Mouse (Mus musculus) thymus, postnatal 0 days (tissue): Measurements from ENCODE around the gene Ccdc13. TPM values are rescaled to one million over a fixed set of nuclear protein-coding genes. Genes with fewer than 3 reads are reported as not detected.

Source experiments
- DNase-seq: peaks from one replicate; pipeline ENCODE4 v3.0.0-alpha.2; 2015; ENCODE audit warnings: low spot score
- polyA plus RNA-seq: library from polyadenylated mRNA; unstranded; fragments of >200 nt; fragmentation: Nextera tagmentation; extraction: Ambion mirVana; gene quantifications from 2 replicates; pipeline ENCODE4 v1.2.1, GENCODE M21; 2015

Gene Ccdc13
- polyA plus RNA-seq, 1 experiment from 2014 or later: 0.29 TPM

- DNase-seq: no peak
Measured at GRCm38 (mm10) chr9:121847138-121847537, 7.9 kb upstream of the Ccdc13 start.

- DNase-seq: peak; percentile 57
Measured at GRCm38 (mm10) chr9:121846526-121847118, 7.4 kb upstream of the Ccdc13 start.

- peak; percentile 8 for DNase-seq
Measured at GRCm38 (mm10) chr9:121842914-121843313, 3.7 kb upstream of the Ccdc13 start.

- DNase-seq: no peak
Measured at GRCm38 (mm10) chr9:121839622-121839965, 333 bp upstream of the Ccdc13 start.

- DNase-seq: no peak
Measured at GRCm38 (mm10) chr9:121838008-121838407, 1.3 kb downstream of the Ccdc13 start.

- DNase-seq: no peak
Measured at GRCm38 (mm10) chr9:121833825-121834224, 5.4 kb downstream of the Ccdc13 start.

GRCm38 (mm10) chr9:121830956-121831293 is 8.3 kb downstream of the Ccdc13 start:
- peak; percentile 80 for DNase-seq

- DNase-seq: peak; percentile 37
Measured at GRCm38 (mm10) chr9:121830243-121830955, 8.9 kb downstream of the Ccdc13 start.

GRCm38 (mm10) chr9:121829270-121829992 is 9.8 kb downstream of the Ccdc13 start:
- DNase-seq: no peak

- no peak for DNase-seq
Measured at GRCm38 (mm10) chr9:121828314-121828713, 10.9 kb downstream of the Ccdc13 start.

GRCm38 (mm10) chr9:121826356-121826755 is 12.9 kb downstream of the Ccdc13 start:
- DNase-seq: no peak

- no peak for DNase-seq
Measured at GRCm38 (mm10) chr9:121823991-121824390, 15.3 kb downstream of the Ccdc13 start.

- DNase-seq: no peak
Measured at GRCm38 (mm10) chr9:121823051-121823450, 16.2 kb downstream of the Ccdc13 start.

- DNase-seq: no peak
Measured at GRCm38 (mm10) chr9:121822585-121822991, 16.7 kb downstream of the Ccdc13 start.

GRCm38 (mm10) chr9:121820765-121821164 is 18.5 kb downstream of the Ccdc13 start:
- no peak for DNase-seq

GRCm38 (mm10) chr9:121819771-121820471 is 19.3 kb downstream of the Ccdc13 start:
- no peak for DNase-seq

GRCm38 (mm10) chr9:121819073-121819770 is 20.0 kb downstream of the Ccdc13 start:
- DNase-seq: no peak

GRCm38 (mm10) chr9:121815183-121815582 is 24.1 kb downstream of the Ccdc13 start:
- DNase-seq: no peak

GRCm38 (mm10) chr9:121810081-121810821 is 29.0 kb downstream of the Ccdc13 start:
- DNase-seq: no peak

- DNase-seq: no peak
Measured at GRCm38 (mm10) chr9:121808511-121808910, 30.8 kb downstream of the Ccdc13 start.

GRCm38 (mm10) chr9:121807947-121808346 is 31.3 kb downstream of the Ccdc13 start:
- no peak for DNase-seq
